ENCODE assay signal across 11 mouse cellular contexts in genomic region chr10:80300672-80301181, GRCm38 (mm10). TPM values are rescaled to one million over a fixed set of nuclear protein-coding genes. Genes with fewer than 3 reads are reported as not detected.
DNase-seq lines count a peak whose midpoint lies in the region; ATAC-seq lines count a peak whose summit lies in the region.
"Had no signal": no experiment of that assay in that cellular context is flagged by ENCODE, and none has a peak within 500 bp of the region (broad histone marks: within the 10 kb centered on the region; RNA-seq: fewer than 3 reads in every experiment).

No protein-coding gene starts in this region.

- no peak overlapping the region for H3K27ac ChIP-seq in embryonic facial prominence, embryonic 15.5 days (replicated peaks)
- no peak overlapping the region for H3K27ac ChIP-seq in intestine, embryonic 16.5 days (ENCODE audit: low read length)
- peak overlapping the region; percentile 95 for H3K27ac ChIP-seq in neural tube, embryonic 15.5 days (replicated peaks)

- WGBS in embryonic facial prominence, embryonic 15.5 days = 25% methylated on average over 11 of the region's 11 CpGs
- WGBS in intestine, embryonic 16.5 days = 34% methylated on average over 11 of the region's 11 CpGs
- 7% methylated on average over 11 of the region's 11 CpGs for WGBS in neural tube, embryonic 15.5 days

- peak overlapping the region; percentile 6; the same call in 1 of the 2 replicates for H3K4me2 ChIP-seq in embryonic facial prominence, embryonic 15.5 days (replicated peaks)
- H3K4me2 ChIP-seq in intestine, embryonic 16.5 days (ENCODE audit: low read depth, low read length) = no peak overlapping the region
- H3K4me2 ChIP-seq in neural tube, embryonic 15.5 days = peak overlapping the region; percentile 85

- peaks cover 72% of the 10 kb centered on the region for H3K27me3 ChIP-seq in embryonic facial prominence, embryonic 15.5 days
- H3K27me3 ChIP-seq in intestine, embryonic 16.5 days (replicated peaks; ENCODE audit: control insufficient read depth, insufficient read depth, low read length) = peaks cover 53% of the 10 kb centered on the region
- no peaks in the 10 kb centered on the region for H3K27me3 ChIP-seq in neural tube, embryonic 15.5 days (replicated peaks)

- H3K9me3 ChIP-seq in embryonic facial prominence, embryonic 15.5 days (replicated peaks) = no peaks in the 10 kb centered on the region
- H3K9me3 ChIP-seq in intestine, embryonic 16.5 days (ENCODE audit: control insufficient read depth, low read length) = no peaks in the 10 kb centered on the region
- H3K9me3 ChIP-seq in neural tube, embryonic 15.5 days (replicated peaks) = no peaks in the 10 kb centered on the region

- no peak overlapping the region for H3K4me3 ChIP-seq in embryonic facial prominence, embryonic 15.5 days (replicated peaks)
- H3K4me3 ChIP-seq in intestine, embryonic 16.5 days (ENCODE audit: low read length) = no peak overlapping the region
- peak overlapping the region; percentile 52 for H3K4me3 ChIP-seq in neural tube, embryonic 15.5 days (replicated peaks)

- no peak for ATAC-seq in embryonic facial prominence, embryonic 15.5 days (ENCODE audit: insufficient number of reproducible peaks, low FRiP score, low TSS enrichment, low read depth)
- no peak for ATAC-seq in intestine, embryonic 16.5 days
- ATAC-seq in neural tube, embryonic 15.5 days (ENCODE audit: low FRiP score) = peak; percentile 77
- ATAC-seq: inflammation-experienced regulatory T-cells, adult 6 months had no signal

- H3K9ac ChIP-seq in embryonic facial prominence, embryonic 15.5 days = no peak overlapping the region
- peak overlapping the region; percentile 22; the same call in 1 of the 2 replicates for H3K9ac ChIP-seq in intestine, embryonic 16.5 days (ENCODE audit: low read depth, low read length)
- peak overlapping the region; percentile 74 for H3K9ac ChIP-seq in neural tube, embryonic 15.5 days (replicated peaks)

- intact Hi-C loops in left cerebral cortex, postnatal 4 days (cut with DNase I) = no loop called here
- intact Hi-C loops in left cerebral cortex, postnatal 36 days (cut with DNase I) = no loop called here
- intact Hi-C loops in heart, postnatal 14 days (cut with DNase I) = no loop called here

- no peaks in the 10 kb centered on the region for H3K36me3 ChIP-seq in embryonic facial prominence, embryonic 15.5 days
- no peaks in the 10 kb centered on the region for H3K36me3 ChIP-seq in intestine, embryonic 16.5 days (ENCODE audit: control insufficient read depth, insufficient read depth, low read length)
- H3K36me3 ChIP-seq in neural tube, embryonic 15.5 days = peaks cover 21% of the 10 kb centered on the region

- peak; percentile 83 for DNase-seq in left cerebral cortex, postnatal 4 days
- DNase-seq in left cerebral cortex, postnatal 36 days (ENCODE audit: low spot score in 2 of 2) = no peak
- no peak for DNase-seq in layer of hippocampus, adult 9-11 months
- DNase-seq in thymus, postnatal 10 days (ENCODE audit: low spot score in 2 of 2) = no peak
- DNase-seq in heart, postnatal 14 days = no peak
- DNase-seq: gastrocnemius, postnatal 36 days had no signal

- peaks cover 21% of the 10 kb centered on the region for H3K4me1 ChIP-seq in embryonic facial prominence, embryonic 15.5 days
- H3K4me1 ChIP-seq in intestine, embryonic 16.5 days (ENCODE audit: control insufficient read depth, insufficient read depth, low read length) = peaks cover 11% of the 10 kb centered on the region
- H3K4me1 ChIP-seq in neural tube, embryonic 15.5 days = peaks cover 91% of the 10 kb centered on the region

RNA-seq across cellular contexts. Expression of gene Apc2, which starts 5.0 kb away (rescaled TPM):
- total RNA-seq in left cerebral cortex, postnatal 4 days (2021) = 100 to 1,000 TPM; 398 to 400 TPM
- total RNA-seq in left cerebral cortex, postnatal 36 days (2021) = 100 to 1,000 TPM; 105 to 116 TPM
- 3.4 and 5.4 TPM in 2 replicates for polyA plus RNA-seq in embryonic facial prominence, embryonic 15.5 days (2015; fragmentation: Nextera tagmentation; extraction: Ambion mirVana)
- polyA plus RNA-seq in intestine, embryonic 16.5 days (2015; fragmentation: Nextera tagmentation; extraction: Ambion mirVana) = 2.4 and 3.1 TPM in 2 replicates
- polyA plus RNA-seq in neural tube, embryonic 15.5 days (2015; fragmentation: Nextera tagmentation; extraction: Ambion mirVana) = 122 and 144 TPM in 2 replicates
- 1 to 10 TPM; 2.3 to 3.6 TPM for total RNA-seq in heart, postnatal 14 days (2021)
- total RNA-seq: megakaryocyte, adult 5-6 weeks had no signal

RNA-seq across cellular contexts. Expression of gene Rps15, which starts 8.5 kb away (rescaled TPM):
- 100 to 1,000 TPM; 873 to 899 TPM for total RNA-seq in left cerebral cortex, postnatal 4 days (2021)
- total RNA-seq in left cerebral cortex, postnatal 36 days (2021) = 100 to 1,000 TPM; 799 to 946 TPM
- polyA plus RNA-seq in embryonic facial prominence, embryonic 15.5 days (2015; fragmentation: Nextera tagmentation; extraction: Ambion mirVana) = 969 and 997 TPM in 2 replicates
- polyA plus RNA-seq in intestine, embryonic 16.5 days (2015; fragmentation: Nextera tagmentation; extraction: Ambion mirVana) = 894 and 922 TPM in 2 replicates
- 544 and 638 TPM in 2 replicates for polyA plus RNA-seq in neural tube, embryonic 15.5 days (2015; fragmentation: Nextera tagmentation; extraction: Ambion mirVana)
- 100 to 1,000 TPM; 652 to 716 TPM for total RNA-seq in heart, postnatal 14 days (2021)

RNA-seq across cellular contexts. Expression of gene 2310011J03Rik, which starts 19.6 kb away (rescaled TPM):
- 10 to 100 TPM; 13.6 to 14.2 TPM for total RNA-seq in left cerebral cortex, postnatal 4 days (2021)
- total RNA-seq in left cerebral cortex, postnatal 36 days (2021) = 10 to 100 TPM; 26.6 to 30.1 TPM
- 50.8 and 52.7 TPM in 2 replicates for polyA plus RNA-seq in embryonic facial prominence, embryonic 15.5 days (2015; fragmentation: Nextera tagmentation; extraction: Ambion mirVana)
- 60.4 and 64.3 TPM in 2 replicates for polyA plus RNA-seq in intestine, embryonic 16.5 days (2015; fragmentation: Nextera tagmentation; extraction: Ambion mirVana)
- polyA plus RNA-seq in neural tube, embryonic 15.5 days (2015; fragmentation: Nextera tagmentation; extraction: Ambion mirVana) = 26.9 and 36.6 TPM in 2 replicates
- 10 to 100 TPM; 13.3 to 15.0 TPM for total RNA-seq in heart, postnatal 14 days (2021)

RNA-seq across cellular contexts. Expression of gene Pcsk4, which starts 28.6 kb away (rescaled TPM):
- 10 to 100 TPM in 1 of 2 experiments, 1 to 10 TPM in 1; 8.1 to 10.5 TPM for total RNA-seq in left cerebral cortex, postnatal 4 days (2021)
- 1 to 10 TPM; 4.9 to 6.2 TPM for total RNA-seq in left cerebral cortex, postnatal 36 days (2021)
- polyA plus RNA-seq in embryonic facial prominence, embryonic 15.5 days (2015; fragmentation: Nextera tagmentation; extraction: Ambion mirVana) = 4.2 and 5.2 TPM in 2 replicates
- 10.8 and 12.9 TPM in 2 replicates for polyA plus RNA-seq in intestine, embryonic 16.5 days (2015; fragmentation: Nextera tagmentation; extraction: Ambion mirVana)
- 5.6 and 8.2 TPM in 2 replicates for polyA plus RNA-seq in neural tube, embryonic 15.5 days (2015; fragmentation: Nextera tagmentation; extraction: Ambion mirVana)
- total RNA-seq in heart, postnatal 14 days (2021) = 1 to 10 TPM; 1.0 to 1.7 TPM

RNA-seq across cellular contexts. Expression of gene Reep6, which starts 29.0 kb away (rescaled TPM):
- total RNA-seq in left cerebral cortex, postnatal 4 days (2021) = 10 to 100 TPM; 13.3 to 14.8 TPM
- 10 to 100 TPM; 10.6 to 11.5 TPM for total RNA-seq in left cerebral cortex, postnatal 36 days (2021)
- 10.7 and 13.7 TPM in 2 replicates for polyA plus RNA-seq in embryonic facial prominence, embryonic 15.5 days (2015; fragmentation: Nextera tagmentation; extraction: Ambion mirVana)
- polyA plus RNA-seq in intestine, embryonic 16.5 days (2015; fragmentation: Nextera tagmentation; extraction: Ambion mirVana) = 255 and 314 TPM in 2 replicates
- 4.3 and 7.3 TPM in 2 replicates for polyA plus RNA-seq in neural tube, embryonic 15.5 days (2015; fragmentation: Nextera tagmentation; extraction: Ambion mirVana)
- 1 to 10 TPM; 2.0 to 2.6 TPM for total RNA-seq in heart, postnatal 14 days (2021)
- polyA plus RNA-seq: inflammation-experienced regulatory T-cells, adult 6 months had no signal

Comparison
In these comparisons a context has a peak if more than half of its experiments do, and no peak if none do; other contexts are left out.
1. RNA of gene Apc2, which starts 5.0 kb away (total RNA-seq): 398 to 400 TPM in left cerebral cortex, postnatal 4 days and 105 to 116 TPM in left cerebral cortex, postnatal 36 days; 2.3 to 3.6 TPM in heart, postnatal 14 days; every median in the first group is over 10 times any median in the second.